Mouse (Mus musculus): ENCODE measurements around the gene Fcrl5. TPM values are rescaled to one million over a fixed set of nuclear protein-coding genes. Genes with fewer than 3 reads are reported as not detected.

Fcrl5 gene
- not detected in 2 replicates for polyA plus RNA-seq (2015; fragmentation: Nextera tagmentation; extraction: Ambion mirVana)

DNA sequence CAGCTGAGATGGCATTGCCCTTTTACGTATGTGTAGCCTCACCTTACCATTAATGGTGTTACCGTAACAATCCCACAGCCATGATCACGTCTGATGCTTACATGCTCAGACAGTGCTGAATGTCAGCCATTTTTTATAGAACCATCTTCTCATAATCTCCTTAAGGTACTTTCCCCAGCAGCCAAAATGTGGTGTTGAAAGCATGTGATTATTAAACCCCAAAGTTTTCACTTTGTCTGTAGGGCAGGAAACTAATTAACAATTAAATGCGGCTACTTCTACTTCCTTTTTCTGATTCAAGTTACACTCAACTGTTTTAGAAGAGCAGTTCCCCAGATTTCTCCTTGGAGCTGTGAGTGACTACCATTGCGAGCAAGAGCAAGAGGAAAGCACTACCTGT is at the start of gene Fcrl5:
Fcrl5 (plus strand) TSS at position 295 of the 400 bp plus-strand sequence.
- 88% methylated on average over 5 of the region's 5 CpGs for WGBS
- H3K27ac ChIP-seq, result no peak within 1 kb of the TSS
- no peak within 1 kb of the TSS for H3K4me2 ChIP-seq (ENCODE audit: low read length)
- TF ChIP-seq CTCF (IDR thresholded peaks at IDR 0.05; ENCODE audit: low read depth), result no peak
- ATAC-seq (replicated peaks; ENCODE audit: low FRiP score, low read depth), result no peak
- no peak within 1 kb of the TSS for H3K4me3 ChIP-seq (replicated peaks; ENCODE audit: low read depth, low read length)
- H3K4me1 ChIP-seq (replicated peaks; ENCODE audit: insufficient read depth, low read length), result no peaks in the 10 kb centered on the region
- no peak within 1 kb of the TSS for H3K9ac ChIP-seq (ENCODE audit: low read depth, low read length)
- H3K36me3 ChIP-seq (ENCODE audit: insufficient read depth, low read length), result no peaks in the 10 kb centered on the region
- H3K9me3 ChIP-seq (replicated peaks; ENCODE audit: low read length), result no peaks in the 10 kb centered on the region
- H3K27me3 ChIP-seq (ENCODE audit: insufficient read depth, low read length), result no peaks in the 10 kb centered on the region
- no peak for DNase-seq (ENCODE audit: low spot score)

DNA sequence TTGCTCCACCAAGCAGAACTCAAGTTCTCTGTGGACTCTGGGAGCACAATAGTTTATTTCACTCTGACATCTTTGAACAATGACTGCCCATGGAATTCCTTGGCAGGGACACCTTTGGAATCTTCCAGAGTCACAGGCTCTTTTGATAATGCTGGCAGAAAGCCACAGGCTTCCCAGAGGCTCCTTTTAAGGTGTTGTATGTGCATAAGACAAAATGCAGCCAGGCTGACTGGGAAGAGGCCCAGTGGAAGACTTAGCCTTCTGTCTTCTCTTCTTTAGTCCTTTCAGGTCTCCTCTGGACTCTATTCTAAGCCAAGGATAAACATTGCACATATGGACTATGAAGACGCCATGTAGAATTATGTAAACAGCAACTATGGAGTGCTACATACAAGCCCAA is 44.6 kb upstream of the Fcrl5 start:
- WGBS, result 88% methylated on average over 1 of the region's 1 CpGs

DNA sequence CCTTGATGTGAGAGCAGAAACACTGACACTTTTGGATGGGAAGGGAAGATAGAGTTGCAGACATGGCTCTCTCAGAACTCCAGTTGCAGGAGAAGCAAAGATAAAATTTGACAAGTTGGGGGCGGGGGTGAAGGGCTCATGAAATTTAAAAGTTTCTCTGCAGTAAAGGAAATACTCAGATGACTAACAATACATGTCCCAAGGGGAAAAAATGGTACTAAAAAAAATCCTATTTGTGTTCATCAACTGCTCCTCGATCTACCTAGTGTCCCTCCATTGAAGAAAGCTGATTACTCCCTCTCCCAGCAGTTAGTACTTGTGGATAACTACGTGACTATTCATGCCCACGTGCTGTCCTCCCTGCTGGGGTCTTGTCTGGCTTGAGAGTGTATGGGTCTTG is 36.8 kb upstream of the Fcrl5 start:
- Histone ChIP-seq H3K36me3 (ENCODE audit: insufficient read depth, low read length) (no peaks in the 10 kb centered on the region), H3K27me3 (ENCODE audit: insufficient read depth, low read length) (no peaks in the 10 kb centered on the region), H3K4me3 (replicated peaks; ENCODE audit: low read depth, low read length) (no peak overlapping the region), H3K9ac (ENCODE audit: low read depth, low read length) (no peak overlapping the region), H3K9me3 (replicated peaks; ENCODE audit: low read length) (no peaks in the 10 kb centered on the region), H3K4me2 (ENCODE audit: low read length) (no peak overlapping the region), H3K27ac (no peak overlapping the region), H3K4me1 (replicated peaks; ENCODE audit: insufficient read depth, low read length) (no peaks in the 10 kb centered on the region)
- DNase-seq (ENCODE audit: low spot score) (no peak), ATAC-seq (replicated peaks; ENCODE audit: low FRiP score, low read depth) (no peak)
- TF ChIP-seq CTCF (IDR thresholded peaks at IDR 0.05; ENCODE audit: low read depth), result no peak
- WGBS, result 64% methylated on average over 4 of the region's 4 CpGs

More for the DNA sequence above, 44.6 kb upstream of the Fcrl5 start:
- no peak for TF ChIP-seq CTCF (IDR thresholded peaks at IDR 0.05; ENCODE audit: low read depth)
- no peak for DNase-seq (ENCODE audit: low spot score)
- Histone ChIP-seq H3K36me3 (ENCODE audit: insufficient read depth, low read length) (no peaks in the 10 kb centered on the region), H3K27ac (no peak overlapping the region), H3K9ac (ENCODE audit: low read depth, low read length) (no peak overlapping the region), H3K4me2 (ENCODE audit: low read length) (no peak overlapping the region), H3K27me3 (ENCODE audit: insufficient read depth, low read length) (no peaks in the 10 kb centered on the region), H3K4me1 (replicated peaks; ENCODE audit: insufficient read depth, low read length) (no peaks in the 10 kb centered on the region), H3K9me3 (replicated peaks; ENCODE audit: low read length) (no peaks in the 10 kb centered on the region), H3K4me3 (replicated peaks; ENCODE audit: low read depth, low read length) (no peak overlapping the region)
- no peak for ATAC-seq (replicated peaks; ENCODE audit: low FRiP score, low read depth)

DNA sequence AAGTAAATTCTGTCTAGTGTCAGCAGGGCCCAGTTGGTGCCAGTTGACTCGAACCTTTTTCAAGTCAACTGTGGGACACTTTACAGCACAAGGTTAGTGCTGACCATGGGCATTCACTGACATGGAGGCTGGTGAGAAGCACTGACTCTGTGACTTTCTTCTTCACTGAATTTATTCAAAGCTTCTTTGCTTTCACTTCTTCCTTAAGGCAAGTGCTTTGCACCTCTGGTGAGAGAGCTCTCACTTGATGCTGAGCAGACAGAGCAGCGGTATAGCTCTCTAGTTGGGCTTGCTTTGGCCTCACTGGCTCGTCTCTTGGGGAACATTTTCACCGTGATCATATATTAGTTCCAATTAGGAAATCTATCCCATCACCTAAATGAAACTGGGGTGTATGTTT is 35.7 kb upstream of the Fcrl5 start:
- no peak overlapping the region for H3K4me3 ChIP-seq (replicated peaks; ENCODE audit: low read depth, low read length)
- no peaks in the 10 kb centered on the region for H3K27me3 ChIP-seq (ENCODE audit: insufficient read depth, low read length)
- no peaks in the 10 kb centered on the region for H3K36me3 ChIP-seq (ENCODE audit: insufficient read depth, low read length)
- no peak overlapping the region for H3K9ac ChIP-seq (ENCODE audit: low read depth, low read length)
- ATAC-seq (replicated peaks; ENCODE audit: low FRiP score, low read depth), result no peak
- no peaks in the 10 kb centered on the region for H3K9me3 ChIP-seq (replicated peaks; ENCODE audit: low read length)
- no peak overlapping the region for H3K4me2 ChIP-seq (ENCODE audit: low read length)
- no peak for DNase-seq (ENCODE audit: low spot score)
- H3K4me1 ChIP-seq (replicated peaks; ENCODE audit: insufficient read depth, low read length), result no peaks in the 10 kb centered on the region
- no peak for TF ChIP-seq CTCF (IDR thresholded peaks at IDR 0.05; ENCODE audit: low read depth)
- 84% methylated on average over 4 of the region's 4 CpGs for WGBS
- no peak overlapping the region for H3K27ac ChIP-seq

DNA sequence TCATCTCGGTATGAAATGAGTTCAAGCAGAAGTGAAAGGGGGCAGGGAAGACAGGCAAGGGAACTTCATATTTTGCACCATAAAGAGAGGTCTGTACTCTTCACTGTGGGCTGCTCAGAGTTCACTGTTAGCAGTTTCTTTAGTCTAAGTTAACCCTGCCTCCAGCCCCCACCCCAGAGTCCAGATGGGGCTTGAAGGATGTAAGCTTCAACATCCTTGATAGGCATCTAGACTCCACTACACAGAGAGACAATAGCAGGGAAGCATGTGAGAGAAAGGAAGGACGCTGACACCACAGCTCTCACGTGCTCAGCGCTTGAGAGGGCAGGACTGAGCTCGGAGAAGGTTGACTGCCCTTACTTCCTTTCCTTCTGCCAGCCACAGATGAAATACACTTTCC is 34.3 kb upstream of the Fcrl5 start:
- Histone ChIP-seq H3K4me3 (replicated peaks; ENCODE audit: low read depth, low read length) (no peak overlapping the region), H3K4me2 (ENCODE audit: low read length) (no peak overlapping the region), H3K9me3 (replicated peaks; ENCODE audit: low read length) (no peaks in the 10 kb centered on the region), H3K9ac (ENCODE audit: low read depth, low read length) (no peak overlapping the region), H3K4me1 (replicated peaks; ENCODE audit: insufficient read depth, low read length) (no peaks in the 10 kb centered on the region), H3K36me3 (ENCODE audit: insufficient read depth, low read length) (no peaks in the 10 kb centered on the region), H3K27me3 (ENCODE audit: insufficient read depth, low read length) (no peaks in the 10 kb centered on the region), H3K27ac (no peak overlapping the region)
- DNase-seq (ENCODE audit: low spot score), result peak; percentile 37
- 36% methylated on average over 5 of the region's 5 CpGs for WGBS
- no peak for TF ChIP-seq CTCF (IDR thresholded peaks at IDR 0.05; ENCODE audit: low read depth)
- ATAC-seq (replicated peaks; ENCODE audit: low FRiP score, low read depth), result no peak

DNA sequence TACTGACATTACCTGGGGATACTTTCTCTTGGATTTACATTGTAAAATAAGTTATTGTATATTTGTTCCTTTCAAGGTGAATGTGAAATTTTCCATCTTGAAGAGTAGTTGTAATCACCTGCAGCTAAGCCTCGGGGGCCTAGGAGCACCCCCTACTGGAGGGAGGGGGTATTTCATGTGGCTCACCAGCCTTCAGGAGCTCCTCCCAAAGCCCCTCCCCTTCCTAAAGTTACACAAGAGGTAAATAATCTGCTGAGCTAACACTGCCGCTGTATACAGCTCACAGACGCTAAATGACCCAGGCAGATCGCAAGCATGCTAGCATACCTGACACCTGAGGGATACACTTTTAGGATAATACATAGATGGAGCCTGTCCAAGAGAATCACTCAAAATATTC is 27.4 kb upstream of the Fcrl5 start:
- 22% methylated on average over 4 of the region's 4 CpGs for WGBS
- H3K9ac ChIP-seq (ENCODE audit: low read depth, low read length), result no peak overlapping the region
- ATAC-seq (replicated peaks; ENCODE audit: low FRiP score, low read depth) (no peak), DNase-seq (ENCODE audit: low spot score) (peak; percentile 37)
- no peaks in the 10 kb centered on the region for H3K27me3 ChIP-seq (ENCODE audit: insufficient read depth, low read length)
- TF ChIP-seq CTCF (IDR thresholded peaks at IDR 0.05; ENCODE audit: low read depth), result peak; percentile 54
- no peaks in the 10 kb centered on the region for H3K9me3 ChIP-seq (replicated peaks; ENCODE audit: low read length)
- no peak overlapping the region for H3K27ac ChIP-seq
- no peaks in the 10 kb centered on the region for H3K36me3 ChIP-seq (ENCODE audit: insufficient read depth, low read length)
- no peak overlapping the region for H3K4me2 ChIP-seq (ENCODE audit: low read length)
- H3K4me1 ChIP-seq (replicated peaks; ENCODE audit: insufficient read depth, low read length), result no peaks in the 10 kb centered on the region
- H3K4me3 ChIP-seq (replicated peaks; ENCODE audit: low read depth, low read length), result no peak overlapping the region

Measured in kidney, postnatal 0 days (tissue).